23 mouse cellular contexts compared by ENCODE assay signal in genomic region chr11:78851216-78851870, GRCm38 (mm10). TPM values are rescaled to one million over a fixed set of nuclear protein-coding genes. Genes with fewer than 3 reads are reported as not detected.
DNase-seq lines count a peak whose midpoint lies in the region; ATAC-seq and TF ChIP-seq lines count a peak whose summit lies in the region.
"Had no signal": no experiment of that assay in that cellular context is flagged by ENCODE, and none has a peak within 500 bp of the region (broad histone marks: within the 10 kb centered on the region; RNA-seq: fewer than 3 reads in every experiment).

No protein-coding gene starts in this region.

- WGBS in forebrain, embryonic 10.5 days, result 29% methylated on average over 9 of the region's 9 CpGs
- WGBS in forebrain, embryonic 14.5 days, result 28% methylated on average over 9 of the region's 9 CpGs
- 30% methylated on average over 9 of the region's 9 CpGs for WGBS in midbrain, embryonic 10.5 days
- 25% methylated on average over 9 of the region's 9 CpGs for WGBS in midbrain, embryonic 16.5 days
- 15% methylated on average over 9 of the region's 9 CpGs for WGBS in thymus, adult 2 months

- H3K27ac ChIP-seq in forebrain, embryonic 10.5 days, result peak overlapping the region; percentile 72
- no peak overlapping the region for H3K27ac ChIP-seq in forebrain, embryonic 14.5 days (ENCODE audit: low read depth, low read length)
- H3K27ac ChIP-seq in midbrain, embryonic 10.5 days (replicated peaks), result peak overlapping the region; percentile 74
- H3K27ac ChIP-seq in midbrain, embryonic 16.5 days (ENCODE audit: low read length), result no peak overlapping the region
- H3K27ac ChIP-seq in thymus, adult 2 months (ENCODE audit: control insufficient read depth, insufficient read depth, low read length), result peak overlapping the region; percentile 97
- H3K27ac ChIP-seq: forebrain, embryonic 15.5 days; hindbrain, embryonic 15.5 days; kidney, embryonic 15.5 days; limb, embryonic 15.5 days; liver, embryonic 15.5 days; lung, embryonic 15.5 days; neural tube, embryonic 15.5 days had no signal

- no peak for ATAC-seq in forebrain, embryonic 14.5 days
- no peak for ATAC-seq in midbrain, embryonic 16.5 days
- ATAC-seq: forebrain, embryonic 15.5 days had no signal

- peaks cover 26% of the 10 kb centered on the region for H3K4me1 ChIP-seq in forebrain, embryonic 10.5 days
- 0 out of 2 replicates have a peak, but pooled peaks cover 2% of the 10 kb centered on the region for H3K4me1 ChIP-seq in forebrain, embryonic 14.5 days (ENCODE audit: control insufficient read depth, insufficient read depth, low read length)
- peaks cover 27% of the 10 kb centered on the region for H3K4me1 ChIP-seq in midbrain, embryonic 10.5 days
- no peaks in the 10 kb centered on the region for H3K4me1 ChIP-seq in midbrain, embryonic 16.5 days (ENCODE audit: control insufficient read depth, insufficient read depth, low read length)
- peaks cover 35% of the 10 kb centered on the region for H3K4me1 ChIP-seq in thymus, adult 2 months (replicated peaks; ENCODE audit: control insufficient read depth, insufficient read depth, low read length)
- H3K4me1 ChIP-seq: forebrain, embryonic 15.5 days; lung, embryonic 15.5 days had no signal

- H3K9me3 ChIP-seq in forebrain, embryonic 10.5 days, result no peaks in the 10 kb centered on the region
- H3K9me3 ChIP-seq in forebrain, embryonic 14.5 days (replicated peaks; ENCODE audit: control insufficient read depth, low read length), result no peaks in the 10 kb centered on the region
- H3K9me3 ChIP-seq in midbrain, embryonic 10.5 days (replicated peaks), result no peaks in the 10 kb centered on the region
- H3K9me3 ChIP-seq in midbrain, embryonic 16.5 days (replicated peaks; ENCODE audit: control insufficient read depth, low read length, poor library complexity, severe bottlenecking), result no peaks in the 10 kb centered on the region
- H3K9me3 ChIP-seq: forebrain, embryonic 15.5 days; hindbrain, embryonic 15.5 days; kidney, embryonic 15.5 days; limb, embryonic 15.5 days; liver, embryonic 15.5 days; lung, embryonic 15.5 days; neural tube, embryonic 15.5 days had no signal

- TF ChIP-seq POLR2A in thymus, adult 2 months (IDR thresholded peaks at IDR 0.05; ENCODE audit: control insufficient read depth, extremely low read depth, insufficient read depth, low read length, poor library complexity), result no peak

- H3K4me2 ChIP-seq in forebrain, embryonic 14.5 days (ENCODE audit: low read length), result no peak overlapping the region
- no peak overlapping the region for H3K4me2 ChIP-seq in midbrain, embryonic 16.5 days (ENCODE audit: low read length)
- H3K4me2 ChIP-seq: forebrain, embryonic 15.5 days; hindbrain, embryonic 15.5 days; kidney, embryonic 15.5 days; limb, embryonic 15.5 days; liver, embryonic 15.5 days; lung, embryonic 15.5 days; neural tube, embryonic 15.5 days had no signal

- no peak overlapping the region for H3K9ac ChIP-seq in forebrain, embryonic 14.5 days (ENCODE audit: low read length)
- no peak overlapping the region for H3K9ac ChIP-seq in midbrain, embryonic 16.5 days (ENCODE audit: low read depth, low read length)
- H3K9ac ChIP-seq: forebrain, embryonic 15.5 days; hindbrain, embryonic 15.5 days; kidney, embryonic 15.5 days; limb, embryonic 15.5 days; liver, embryonic 15.5 days; lung, embryonic 15.5 days; neural tube, embryonic 15.5 days had no signal

- no peaks in the 10 kb centered on the region for H3K36me3 ChIP-seq in forebrain, embryonic 10.5 days (replicated peaks)
- H3K36me3 ChIP-seq in forebrain, embryonic 14.5 days (ENCODE audit: control insufficient read depth, insufficient read depth, low read length), result no peaks in the 10 kb centered on the region
- H3K36me3 ChIP-seq in midbrain, embryonic 10.5 days, result no peaks in the 10 kb centered on the region
- no peaks in the 10 kb centered on the region for H3K36me3 ChIP-seq in midbrain, embryonic 16.5 days (ENCODE audit: control insufficient read depth, insufficient read depth, low read length)
- H3K36me3 ChIP-seq in thymus, adult 2 months (ENCODE audit: control insufficient read depth, insufficient read depth, low read length), result no peaks in the 10 kb centered on the region
- H3K36me3 ChIP-seq: forebrain, embryonic 15.5 days; hindbrain, embryonic 15.5 days; kidney, embryonic 15.5 days; limb, embryonic 15.5 days; liver, embryonic 15.5 days; lung, embryonic 15.5 days; neural tube, embryonic 15.5 days had no signal

- TF ChIP-seq CTCF in thymus, adult 2 months (IDR thresholded peaks at IDR 0.05; ENCODE audit: borderline replicate concordance, control insufficient read depth, extremely low read depth, insufficient read depth, low read length, poor library complexity), result no peak

- no peak overlapping the region for H3K4me3 ChIP-seq in forebrain, embryonic 10.5 days
- H3K4me3 ChIP-seq in forebrain, embryonic 14.5 days (ENCODE audit: low read depth, low read length), result no peak overlapping the region
- no peak overlapping the region for H3K4me3 ChIP-seq in midbrain, embryonic 10.5 days
- no peak overlapping the region for H3K4me3 ChIP-seq in midbrain, embryonic 16.5 days (ENCODE audit: low read depth, low read length)
- no peak overlapping the region for H3K4me3 ChIP-seq in thymus, adult 2 months (ENCODE audit: control insufficient read depth, insufficient read depth, low read length)
- H3K4me3 ChIP-seq: forebrain, embryonic 15.5 days; hindbrain, embryonic 15.5 days; kidney, embryonic 15.5 days; limb, embryonic 15.5 days; liver, embryonic 15.5 days; lung, embryonic 15.5 days; neural tube, embryonic 15.5 days had no signal

- no peaks in the 10 kb centered on the region for H3K27me3 ChIP-seq in forebrain, embryonic 10.5 days (ENCODE audit: poor library complexity, severe bottlenecking)
- H3K27me3 ChIP-seq in forebrain, embryonic 14.5 days (replicated peaks; ENCODE audit: control insufficient read depth, insufficient read depth, low read length), result no peaks in the 10 kb centered on the region
- H3K27me3 ChIP-seq in midbrain, embryonic 10.5 days (ENCODE audit: low read depth, poor library complexity, severe bottlenecking), result no peaks in the 10 kb centered on the region
- H3K27me3 ChIP-seq in midbrain, embryonic 16.5 days (ENCODE audit: control insufficient read depth, insufficient read depth, low read depth, low read length), result no peaks in the 10 kb centered on the region
- no peaks in the 10 kb centered on the region for H3K27me3 ChIP-seq in thymus, adult 2 months (ENCODE audit: control insufficient read depth, insufficient read depth, low read length)
- H3K27me3 ChIP-seq: forebrain, embryonic 15.5 days; hindbrain, embryonic 15.5 days; kidney, embryonic 15.5 days; limb, embryonic 15.5 days; liver, embryonic 15.5 days; lung, embryonic 15.5 days; neural tube, embryonic 15.5 days had no signal

- DNase-seq in forebrain, embryonic 10.5 days (ENCODE audit: extremely low spot score, low spot score), result no peak
- DNase-seq in forebrain, embryonic 14.5 days (ENCODE audit: low spot score), result no peak
- no peak for DNase-seq in midbrain, embryonic 10.5 days (ENCODE audit: low spot score)
- DNase-seq in thymus, adult 2 months, result peak; percentile 57
- DNase-seq in thymus, postnatal 4 days, result peak; percentile 68
- no peak for DNase-seq in kidney, postnatal 25 days
- no peak for DNase-seq in Muller cell, postnatal 12 days (ENCODE audit: inconsistent ontology term)
- DNase-seq: adrenal gland, postnatal 25 days; cerebellum, adult 9-10 months; heart, postnatal 36 days; kidney, postnatal 4 days; layer of hippocampus, adult 9-11 months; left cerebral cortex, postnatal 4 days; lung, postnatal 4 days; spleen, adult 18-20 months had no signal

RNA-seq across cellular contexts. Expression of gene Lyrm9, which starts 25.0 kb away (rescaled TPM):
- 23.4 and 26.2 TPM in 2 replicates for polyA plus RNA-seq in forebrain, embryonic 10.5 days (2016; fragmentation: Nextera tagmentation; extraction: Ambion mirVana)
- polyA plus RNA-seq in forebrain, embryonic 14.5 days (2014; fragmentation: Nextera tagmentation; extraction: Ambion mirVana), result 21.8 and 22.1 TPM in 2 replicates
- polyA plus RNA-seq in midbrain, embryonic 10.5 days (2016; fragmentation: Nextera tagmentation; extraction: Ambion mirVana), result 20.7 and 21.8 TPM in 2 replicates
- polyA plus RNA-seq in midbrain, embryonic 16.5 days (2015; fragmentation: Nextera tagmentation; extraction: Ambion mirVana), result 40.6 and 47.9 TPM in 2 replicates
- 20.7 and 28.1 TPM in 2 replicates for polyA plus RNA-seq in thymus, adult 2 months (2012; rRNA removed)

Comparison
In these comparisons a context has a peak if more than half of its experiments do, and no peak if none do; other contexts are left out.
1. H3K27ac ChIP-seq: peak in forebrain, embryonic 10.5 days (single experiment), midbrain, embryonic 10.5 days (single experiment) and thymus, adult 2 months (single experiment); none in forebrain, embryonic 14.5 days (single experiment) and midbrain, embryonic 16.5 days (single experiment).
2. DNase-seq: peak in thymus, adult 2 months (single experiment) and thymus, postnatal 4 days (single experiment); none in forebrain, embryonic 10.5 days (single experiment), forebrain, embryonic 14.5 days (single experiment), midbrain, embryonic 10.5 days (single experiment), kidney, postnatal 25 days (0 of 2) and Muller cell, postnatal 12 days (single experiment).